ENCODE assay signal across 10 mouse cellular contexts in genomic region chr2:122575470-122575869, GRCm38 (mm10). TPM values are rescaled to one million over a fixed set of nuclear protein-coding genes. Genes with fewer than 3 reads are reported as not detected.
DNase-seq lines count a peak whose midpoint lies in the region; ATAC-seq and TF ChIP-seq lines count a peak whose summit lies in the region.
"Had no signal": no experiment of that assay in that cellular context is flagged by ENCODE, and none has a peak within 500 bp of the region (broad histone marks: within the 10 kb centered on the region; RNA-seq: fewer than 3 reads in every experiment).

No protein-coding gene starts in this region.

- no peaks in the 10 kb centered on the region for H3K36me3 ChIP-seq in liver, postnatal 0 days (replicated peaks; ENCODE audit: insufficient read depth, low read length)
- no peaks in the 10 kb centered on the region for H3K36me3 ChIP-seq in heart, postnatal 0 days (replicated peaks; ENCODE audit: control insufficient read depth, insufficient read depth, low read length)
- no peaks in the 10 kb centered on the region for H3K36me3 ChIP-seq in midbrain, embryonic 16.5 days (ENCODE audit: control insufficient read depth, insufficient read depth, low read length)

- WGBS in liver, postnatal 0 days (ENCODE audit: insufficient replicate concordance): 57% methylated on average over 11 of the region's 11 CpGs
- 17% methylated on average over 11 of the region's 11 CpGs for WGBS in heart, postnatal 0 days
- 77% methylated on average over 11 of the region's 11 CpGs for WGBS in midbrain, embryonic 16.5 days

- no peaks in the 10 kb centered on the region for H3K4me1 ChIP-seq in liver, postnatal 0 days (ENCODE audit: insufficient read depth)
- H3K4me1 ChIP-seq in heart, postnatal 0 days (ENCODE audit: control insufficient read depth, insufficient read depth): peaks cover 16% of the 10 kb centered on the region; the same call in 1 of the 2 replicates
- no peaks in the 10 kb centered on the region for H3K4me1 ChIP-seq in midbrain, embryonic 16.5 days (ENCODE audit: control insufficient read depth, insufficient read depth, low read length)

- no peak overlapping the region for H3K4me3 ChIP-seq in liver, postnatal 0 days (ENCODE audit: low read depth, low read length)
- no peak overlapping the region for H3K4me3 ChIP-seq in heart, postnatal 0 days (ENCODE audit: low read depth, low read length)
- H3K4me3 ChIP-seq in midbrain, embryonic 16.5 days (ENCODE audit: low read depth, low read length): no peak overlapping the region
- H3K4me3 ChIP-seq: erythroblast, embryonic 14.5 days had no signal

- H3K4me2 ChIP-seq in liver, postnatal 0 days (ENCODE audit: low read depth, low read length): no peak overlapping the region
- H3K4me2 ChIP-seq in heart, postnatal 0 days (ENCODE audit: low read depth, low read length): peak overlapping the region; percentile 35
- no peak overlapping the region for H3K4me2 ChIP-seq in midbrain, embryonic 16.5 days (ENCODE audit: low read length)

- H3K9ac ChIP-seq in liver, postnatal 0 days (replicated peaks): no peak overlapping the region
- H3K9ac ChIP-seq in heart, postnatal 0 days (replicated peaks; ENCODE audit: low read depth, low read length): no peak overlapping the region
- H3K9ac ChIP-seq in midbrain, embryonic 16.5 days (ENCODE audit: low read depth, low read length): no peak overlapping the region

- H3K9me3 ChIP-seq in liver, postnatal 0 days (ENCODE audit: low read length): no peaks in the 10 kb centered on the region
- H3K9me3 ChIP-seq in heart, postnatal 0 days (replicated peaks; ENCODE audit: control insufficient read depth, low read length): no peaks in the 10 kb centered on the region
- H3K9me3 ChIP-seq in midbrain, embryonic 16.5 days (replicated peaks; ENCODE audit: control insufficient read depth, low read length, poor library complexity, severe bottlenecking): no peaks in the 10 kb centered on the region

- no peak overlapping the region for H3K27ac ChIP-seq in liver, postnatal 0 days (ENCODE audit: low read depth)
- H3K27ac ChIP-seq in heart, postnatal 0 days (ENCODE audit: low read depth): peak overlapping the region; percentile 16; the same call in 1 of the 2 replicates
- H3K27ac ChIP-seq in midbrain, embryonic 16.5 days (ENCODE audit: low read length): no peak overlapping the region
- H3K27ac ChIP-seq: hindbrain, postnatal 0 days had no signal

- no peaks in the 10 kb centered on the region for H3K27me3 ChIP-seq in liver, postnatal 0 days (ENCODE audit: insufficient read depth, low read length)
- no peaks in the 10 kb centered on the region for H3K27me3 ChIP-seq in heart, postnatal 0 days (ENCODE audit: control insufficient read depth, insufficient read depth, low read length)
- no peaks in the 10 kb centered on the region for H3K27me3 ChIP-seq in midbrain, embryonic 16.5 days (ENCODE audit: control insufficient read depth, insufficient read depth, low read depth, low read length)

- no peak for ATAC-seq in liver, postnatal 0 days
- peak; percentile 41; the same call in 1 of the 2 replicates for ATAC-seq in heart, postnatal 0 days (ENCODE audit: insufficient read depth, low read depth)
- ATAC-seq in midbrain, embryonic 16.5 days: no peak
- ATAC-seq: hindbrain, postnatal 0 days had no signal

- DNase-seq in liver: peak; percentile 12
- no peak for DNase-seq in liver, postnatal 0 days
- peak; percentile 27 for DNase-seq in brain, adult 2 months (ENCODE audit: low read depth, low spot score)
- DNase-seq in heart, postnatal 0 days (ENCODE audit: low spot score): peak; percentile 37
- DNase-seq in ovary, postnatal 14 days (ENCODE audit: low spot score): peak; percentile 17
- DNase-seq in layer of hippocampus, postnatal 25 days (ENCODE audit: extremely low spot score in 1 of 2, low spot score in 1 of 2): no peak
- no peak for DNase-seq in retina, postnatal 1 day

- no peak for TF ChIP-seq CTCF in liver, postnatal 0 days (IDR thresholded peaks at IDR 0.05; ENCODE audit: low read depth)
- no peak for TF ChIP-seq CTCF in heart, postnatal 0 days (IDR thresholded peaks at IDR 0.05; ENCODE audit: low read depth)

- TF ChIP-seq EP300 in liver, postnatal 0 days (IDR thresholded peaks at IDR 0.05; ENCODE audit: low read depth): no peak
- no peak for TF ChIP-seq EP300 in heart, postnatal 0 days (IDR thresholded peaks at IDR 0.05; ENCODE audit: low read depth)

RNA-seq across cellular contexts. Expression of gene Gatm, which starts 35.6 kb away (rescaled TPM):
- 28.0 and 30.6 TPM in 2 replicates for polyA plus RNA-seq in liver, postnatal 0 days (2015; fragmentation: Nextera tagmentation; extraction: Ambion mirVana)
- 3.7 and 3.8 TPM in 2 replicates for total RNA-seq in heart, postnatal 0 days (2014; rRNA removed; ENCODE audit: low replicate concordance)
- polyA plus RNA-seq in heart, postnatal 0 days (2015; fragmentation: Nextera tagmentation; extraction: Ambion mirVana): 6.0 and 6.8 TPM in 2 replicates
- total RNA-seq in layer of hippocampus, postnatal 25 days (2021): 10 to 100 TPM; 53.6 to 58.9 TPM
- polyA plus RNA-seq in midbrain, embryonic 16.5 days (2015; fragmentation: Nextera tagmentation; extraction: Ambion mirVana): 45.2 and 56.3 TPM in 2 replicates

Comparison
In these comparisons a context has a peak if more than half of its experiments do, and no peak if none do; other contexts are left out.
1. DNase-seq: peak in liver (single experiment), brain, adult 2 months (single experiment), heart, postnatal 0 days (single experiment) and ovary, postnatal 14 days (single experiment); none in liver, postnatal 0 days (single experiment), layer of hippocampus, postnatal 25 days (0 of 2) and retina, postnatal 1 day (single experiment).